Mouse (Mus musculus) frontal cortex, postnatal 25 days (tissue): ENCODE measurements around the gene Cnnm4.
A peak's percentile ranks its signal among the peaks of the same experiment; 100 is the strongest.

Experiments used
- DNase-seq, 2 experiments: peaks; one replicate each; pipeline ENCODE4 v3.0.0; 2022; ENCODE audit warnings: low spot score in 2 of 2

Cnnm4 gene

GRCm38 (mm10) chr1:36541844-36542243 is 70.4 kb downstream of the Cnnm4 start:
- DNase-seq: no peak

DNA sequence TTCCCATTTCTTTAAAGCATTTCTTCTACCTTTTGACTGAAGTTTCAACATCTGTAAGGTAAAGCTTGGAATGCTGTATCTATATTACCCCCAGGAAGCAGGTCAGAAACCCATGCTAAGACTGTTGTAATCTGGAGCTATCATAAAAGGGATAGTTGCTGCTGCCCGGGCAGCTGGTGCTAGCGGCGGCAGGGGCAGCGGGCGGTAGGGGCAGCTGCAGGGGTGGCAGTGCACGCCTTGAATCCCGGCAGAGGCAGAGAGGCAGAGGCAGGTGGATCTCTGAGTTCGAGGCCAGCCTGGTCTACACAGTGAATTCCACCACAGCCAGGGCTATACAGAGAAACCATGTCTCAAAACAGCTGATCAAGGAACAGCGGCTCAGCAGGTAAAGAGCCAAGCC is 71.5 kb downstream of the Cnnm4 start:
- DNase-seq: no peak

DNA sequence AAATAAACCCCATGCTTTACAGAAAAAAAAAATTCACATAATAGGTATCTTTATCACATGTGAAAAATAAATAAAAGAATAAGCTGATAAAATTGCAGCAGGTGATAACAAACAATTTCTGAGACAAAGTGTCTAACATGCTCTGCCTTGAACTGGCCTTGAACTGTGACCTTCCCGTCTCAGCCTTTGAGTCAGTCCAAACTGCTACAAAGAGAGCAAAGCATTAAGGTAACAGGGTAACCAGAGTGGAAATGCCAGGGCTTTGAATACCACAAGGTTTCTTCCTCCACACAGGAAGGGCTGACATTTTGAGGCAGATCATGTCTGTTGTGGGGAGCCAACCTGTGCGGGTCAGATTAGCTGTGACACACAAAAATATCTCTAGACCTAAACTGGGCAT is 74.0 kb downstream of the Cnnm4 start:
- DNase-seq: no peak

DNA sequence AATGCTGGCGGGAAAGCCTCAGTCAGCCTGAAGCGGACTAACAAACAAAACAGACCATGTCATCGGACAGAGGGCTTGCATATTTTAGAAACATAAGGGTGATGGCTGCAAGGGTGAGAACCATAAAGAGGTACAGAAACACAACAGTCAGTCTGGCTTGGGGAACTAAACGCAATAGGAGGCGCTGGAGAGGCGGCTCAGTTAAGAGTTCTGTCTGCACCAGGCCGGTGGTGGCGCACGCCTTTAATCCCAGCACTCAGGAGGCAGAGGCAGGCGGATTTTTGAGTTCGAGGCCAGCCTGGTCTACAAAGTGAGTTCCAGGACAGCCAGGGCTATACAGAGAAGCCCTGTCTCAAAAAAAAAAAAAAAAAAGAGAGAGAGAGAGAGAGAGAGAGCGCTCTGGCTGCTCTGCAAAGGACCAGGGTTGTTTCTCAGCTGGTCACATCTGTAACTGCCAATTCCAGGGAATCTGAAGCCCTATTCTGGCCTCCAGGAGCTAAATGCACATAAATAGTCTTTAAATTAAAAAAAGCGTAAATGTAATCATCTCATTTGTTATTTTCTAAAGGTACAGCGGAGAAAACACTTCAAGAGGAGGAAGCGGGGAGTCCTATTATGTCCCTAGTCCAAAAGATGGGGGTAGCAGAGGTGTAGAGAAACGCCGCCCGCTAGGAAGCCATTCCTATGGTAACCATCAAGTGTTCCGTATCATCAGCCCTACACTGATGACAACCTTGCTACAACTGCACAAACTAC is 74.6 kb downstream of the Cnnm4 start:
- DNase-seq: no peak

DNA sequence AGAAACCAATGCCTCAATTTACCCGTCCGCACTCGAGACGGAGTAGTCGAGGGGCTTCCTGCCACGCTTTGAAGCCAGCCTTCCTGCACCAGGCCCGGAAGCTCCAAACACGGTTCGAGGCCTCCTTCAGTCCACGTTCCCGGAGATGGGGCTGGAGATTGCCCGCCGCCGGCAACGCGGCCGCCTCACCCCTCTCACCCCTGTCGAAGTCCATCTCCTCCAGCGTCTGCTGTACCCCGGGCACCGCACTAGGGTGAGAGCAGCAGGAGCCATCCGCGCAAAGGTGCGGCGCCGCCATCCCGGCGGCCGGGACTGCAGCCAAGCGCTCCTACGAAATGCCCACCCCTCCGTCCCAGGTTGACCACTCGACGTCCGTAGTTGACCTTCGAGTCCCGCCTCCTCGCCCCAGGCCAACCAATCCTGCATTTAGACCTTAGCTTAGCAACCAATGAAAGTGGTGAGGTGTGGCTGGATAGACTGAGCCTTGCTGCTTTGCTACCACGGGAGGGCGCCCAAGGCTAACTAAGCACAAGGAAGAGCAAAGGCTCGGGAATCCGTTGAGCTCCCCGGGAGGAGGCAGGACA is 75.6 kb downstream of the Cnnm4 start, which contains the start of gene Ankrd39:
Gene Ankrd39 (minus strand): TSS at position 558 of the 584 bp plus-strand sequence.
- DNase-seq: peak; percentile 91 to 97

DNA sequence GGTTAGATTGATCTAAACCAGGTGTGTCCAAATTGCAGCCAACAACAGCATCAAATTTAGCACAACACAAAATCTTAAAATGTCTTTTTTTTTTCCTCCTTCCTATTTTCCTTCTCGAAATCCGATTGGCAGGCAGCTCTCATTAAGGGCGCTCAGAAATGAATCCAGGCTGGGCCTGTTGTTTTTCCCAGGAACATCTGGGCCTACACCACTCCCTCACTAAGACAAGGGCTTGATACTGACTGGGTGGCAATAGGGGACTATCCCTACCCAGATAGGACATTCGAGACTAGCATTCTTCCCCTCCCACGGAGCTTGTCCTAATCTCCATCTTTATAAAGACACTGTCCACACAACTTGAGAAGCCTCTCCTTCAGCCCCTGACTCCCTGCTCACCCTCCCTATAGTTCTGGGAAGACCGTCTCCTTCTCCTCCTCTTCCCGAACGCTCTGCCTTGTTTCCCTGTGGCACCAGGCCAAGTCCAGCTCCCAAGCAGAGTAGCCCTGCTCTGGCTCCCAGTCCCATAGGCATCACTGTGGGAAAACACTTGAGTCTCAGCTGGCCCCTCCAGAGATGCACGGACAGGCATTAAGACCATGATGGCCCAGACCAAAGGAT is 76.7 kb downstream of the Cnnm4 start:
- DNase-seq: no peak

- no peak for DNase-seq
Observed at GRCm38 (mm10) chr1:36548771-36549170, 77.4 kb downstream of the Cnnm4 start.

DNA sequence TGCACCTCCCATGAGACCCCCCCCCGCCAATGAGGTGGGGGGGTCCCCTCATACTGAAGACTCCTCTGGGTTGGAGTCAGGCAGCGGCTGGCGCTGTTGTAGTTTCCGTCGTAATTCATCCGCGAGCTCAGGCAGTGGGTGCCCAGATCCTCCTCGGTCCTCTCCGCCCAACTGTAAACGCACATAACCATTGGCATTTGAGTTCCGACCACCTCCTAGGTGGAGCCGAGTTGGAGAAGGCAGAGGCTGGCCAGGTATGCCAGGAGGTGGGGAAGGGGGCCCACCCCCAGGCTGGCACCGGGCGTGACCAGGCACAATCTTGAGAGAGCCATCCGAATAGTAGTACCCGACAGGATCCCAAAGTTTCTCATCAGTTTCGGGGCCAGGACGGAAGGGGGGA is 78.1 kb downstream of the Cnnm4 start:
- no peak for DNase-seq

DNA sequence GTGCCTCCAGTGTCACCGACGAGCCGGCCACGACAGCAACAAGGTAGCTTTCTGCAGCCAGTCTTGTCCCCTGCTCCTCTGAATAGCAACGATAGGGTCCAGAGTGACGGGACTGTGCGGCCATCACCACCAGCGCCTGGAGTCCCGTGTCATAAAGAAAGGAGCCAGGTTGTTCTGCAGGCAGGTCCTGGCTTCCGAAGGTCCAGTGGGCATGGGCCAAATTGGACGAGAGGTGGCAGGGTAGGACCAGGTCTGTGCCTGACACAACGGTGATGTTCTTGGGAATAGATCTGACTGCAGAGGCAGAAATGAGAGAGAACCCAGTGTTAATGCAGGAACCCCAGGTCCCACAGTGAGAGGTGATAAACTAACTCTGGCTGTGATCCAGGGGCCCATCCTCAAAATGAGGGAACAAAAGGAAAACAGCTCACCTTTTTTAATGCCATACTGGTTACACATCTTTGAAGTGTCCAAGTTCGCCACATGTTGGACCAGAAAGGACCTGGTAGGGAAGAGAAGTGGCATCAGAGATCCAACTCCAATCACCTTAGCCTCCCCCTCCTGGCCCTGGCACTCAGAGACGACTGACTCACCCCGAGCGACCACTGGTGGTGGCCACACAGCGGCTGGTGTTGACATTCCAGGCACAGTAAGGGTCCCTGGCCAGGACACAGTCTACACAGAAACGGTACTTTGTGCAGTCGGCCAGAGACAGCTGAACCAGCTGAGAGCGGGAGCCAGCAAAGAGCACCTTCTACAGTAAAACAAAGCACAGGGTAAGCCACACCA is 78.8 kb downstream of the Cnnm4 start:
- DNase-seq: no peak

- DNase-seq: no peak
Observed at GRCm38 (mm10) chr1:36551904-36552303, 80.5 kb downstream of the Cnnm4 start.

- no peak for DNase-seq
Observed at GRCm38 (mm10) chr1:36552506-36552905, 81.1 kb downstream of the Cnnm4 start.

GRCm38 (mm10) chr1:36554633-36555399 is 83.4 kb downstream of the Cnnm4 start:
- no peak for DNase-seq

DNA sequence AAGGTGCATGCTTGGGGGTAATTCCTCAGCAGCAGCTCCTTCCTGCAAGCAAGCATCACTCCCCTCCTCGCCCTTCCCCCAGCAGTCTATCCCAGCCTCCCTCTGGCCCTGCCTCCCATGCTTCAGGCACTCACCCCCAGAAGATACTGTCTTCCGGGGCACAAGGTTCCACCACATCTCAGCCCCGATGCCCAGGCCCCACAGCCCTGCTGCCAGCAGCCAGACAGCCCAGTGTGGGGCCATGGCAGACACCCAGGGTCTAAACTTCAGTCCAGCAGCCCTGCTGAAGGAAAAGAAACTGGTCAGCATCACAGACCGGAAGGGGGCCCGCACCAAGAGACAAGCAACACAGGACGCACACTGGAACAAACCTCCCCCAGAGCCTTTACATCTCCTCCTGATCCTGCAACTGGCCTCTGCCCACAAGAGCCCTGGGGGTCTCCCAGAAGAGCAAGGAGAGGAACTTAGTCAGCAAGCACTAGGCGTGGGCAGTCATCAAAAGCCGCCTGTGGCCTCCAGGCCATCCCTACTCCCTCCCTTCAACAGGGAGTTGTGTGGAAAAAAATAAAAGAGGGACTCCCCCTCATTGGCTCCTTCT is 84.5 kb downstream of the Cnnm4 start:
- no peak for DNase-seq

- DNase-seq: peak; percentile 92 to 94
Observed at GRCm38 (mm10) chr1:36556553-36557456, 85.4 kb downstream of the Cnnm4 start.

DNA sequence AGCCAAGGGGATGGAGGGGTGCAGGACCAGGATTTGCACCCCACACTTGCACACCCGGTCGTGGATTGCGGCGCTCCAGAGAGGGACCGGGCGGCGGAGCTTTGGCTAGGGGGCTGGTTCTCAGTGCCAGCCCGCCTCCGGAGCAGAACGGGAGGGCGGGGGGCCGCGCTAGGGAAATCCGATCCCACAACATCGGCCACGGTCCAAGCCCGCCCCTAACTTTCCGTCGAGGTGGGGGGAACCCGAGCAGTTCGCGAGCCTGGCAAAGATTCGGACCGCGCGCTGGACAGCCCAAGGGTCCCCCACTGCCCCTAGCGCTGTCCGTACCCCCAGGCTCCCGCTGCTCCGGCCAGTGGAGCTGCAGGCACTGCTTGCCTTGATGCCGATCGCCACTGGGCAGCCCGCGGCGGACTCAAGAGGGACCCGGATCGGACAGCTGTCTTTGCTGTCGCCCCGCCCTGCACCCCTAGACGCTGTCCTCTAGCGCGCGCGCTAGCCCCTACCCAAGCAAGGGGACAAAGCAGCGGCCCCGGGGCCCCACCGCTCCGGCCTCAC is 86.1 kb downstream of the Cnnm4 start:
- peak; percentile 45 to 54 for DNase-seq
